Mouse (Mus musculus): Measurements from ENCODE around the gene Abca12. TPM values are rescaled to one million over a fixed set of nuclear protein-coding genes. Genes with fewer than 3 reads are reported as not detected.

The Abca12 gene
- polyA plus RNA-seq, 1 experiment from 2014 or later, result 0.04 TPM

- no peak overlapping the region for H3K4me3 ChIP-seq
- H3K27ac ChIP-seq (replicated peaks), result no peak overlapping the region
- ATAC-seq (ENCODE audit: low FRiP score, low read depth), result no peak
- H3K9ac ChIP-seq (replicated peaks), result no peak overlapping the region
- H3K4me1 ChIP-seq, result peaks cover 7% of the 10 kb centered on the region; the same call in 1 of the 2 replicates
- 88% methylated on average over 6 of the region's 6 CpGs for WGBS
- no peaks in the 10 kb centered on the region for H3K36me3 ChIP-seq
- H3K4me2 ChIP-seq (replicated peaks), result no peak overlapping the region
- H3K9me3 ChIP-seq, result no peaks in the 10 kb centered on the region
- no peaks in the 10 kb centered on the region for H3K27me3 ChIP-seq
Measured at GRCm38 (mm10) chr1:71310614-71311013, 104.1 kb downstream of the Abca12 start.

- no peak overlapping the region for H3K4me3 ChIP-seq
- no peaks in the 10 kb centered on the region for H3K27me3 ChIP-seq
- ATAC-seq (ENCODE audit: low FRiP score, low read depth), result no peak
- H3K36me3 ChIP-seq, result no peaks in the 10 kb centered on the region
- H3K4me1 ChIP-seq, result peaks cover 7% of the 10 kb centered on the region; the same call in 1 of the 2 replicates
- no peak overlapping the region for H3K4me2 ChIP-seq (replicated peaks)
- no peak overlapping the region for H3K9ac ChIP-seq (replicated peaks)
- no peaks in the 10 kb centered on the region for H3K9me3 ChIP-seq
- no peak overlapping the region for H3K27ac ChIP-seq (replicated peaks)
- 65% methylated on average over 2 of the region's 2 CpGs for WGBS
Measured at GRCm38 (mm10) chr1:71307362-71307761, 107.3 kb downstream of the Abca12 start.

- no peak for ATAC-seq (ENCODE audit: low FRiP score, low read depth)
- Histone ChIP-seq H3K9ac (replicated peaks) (no peak overlapping the region), H3K27ac (replicated peaks) (no peak overlapping the region), H3K36me3 (no peaks in the 10 kb centered on the region), H3K4me2 (replicated peaks) (no peak overlapping the region), H3K27me3 (no peaks in the 10 kb centered on the region), H3K4me3 (no peak overlapping the region), H3K4me1 (peaks cover 7% of the 10 kb centered on the region; the same call in 1 of the 2 replicates), H3K9me3 (no peaks in the 10 kb centered on the region)
- 45% methylated on average over 3 of the region's 3 CpGs for WGBS
Measured at GRCm38 (mm10) chr1:71306196-71306595, 108.5 kb downstream of the Abca12 start.

DNA sequence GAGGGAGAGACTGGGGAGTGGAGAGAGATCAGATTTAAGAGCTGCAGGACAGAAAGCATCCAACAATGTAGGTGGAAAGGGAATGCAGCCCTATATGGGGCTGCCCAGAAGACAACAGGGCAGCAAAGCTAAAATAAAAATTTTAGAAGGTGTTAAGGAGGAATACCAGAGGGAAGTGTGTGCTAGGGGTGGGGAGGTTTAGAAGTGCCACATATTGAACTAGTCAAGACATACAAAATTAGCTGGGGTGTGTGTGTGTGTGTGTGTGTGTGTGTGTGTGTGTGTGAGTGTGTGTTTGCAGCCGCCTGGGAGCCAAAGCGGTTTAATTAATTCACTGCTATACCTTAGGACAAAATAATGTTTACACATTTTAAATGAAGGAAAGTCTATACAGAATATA, 110.1 kb downstream of the Abca12 start:
- H3K4me1 ChIP-seq, result peaks cover 7% of the 10 kb centered on the region; the same call in 1 of the 2 replicates
- 85% methylated on average over 2 of the region's 2 CpGs for WGBS
- no peak overlapping the region for H3K4me3 ChIP-seq
- no peaks in the 10 kb centered on the region for H3K9me3 ChIP-seq
- no peaks in the 10 kb centered on the region for H3K27me3 ChIP-seq
- ATAC-seq (ENCODE audit: low FRiP score, low read depth), result no peak
- H3K27ac ChIP-seq (replicated peaks), result no peak overlapping the region
- no peak overlapping the region for H3K4me2 ChIP-seq (replicated peaks)
- H3K36me3 ChIP-seq, result no peaks in the 10 kb centered on the region
- no peak overlapping the region for H3K9ac ChIP-seq (replicated peaks)

DNA sequence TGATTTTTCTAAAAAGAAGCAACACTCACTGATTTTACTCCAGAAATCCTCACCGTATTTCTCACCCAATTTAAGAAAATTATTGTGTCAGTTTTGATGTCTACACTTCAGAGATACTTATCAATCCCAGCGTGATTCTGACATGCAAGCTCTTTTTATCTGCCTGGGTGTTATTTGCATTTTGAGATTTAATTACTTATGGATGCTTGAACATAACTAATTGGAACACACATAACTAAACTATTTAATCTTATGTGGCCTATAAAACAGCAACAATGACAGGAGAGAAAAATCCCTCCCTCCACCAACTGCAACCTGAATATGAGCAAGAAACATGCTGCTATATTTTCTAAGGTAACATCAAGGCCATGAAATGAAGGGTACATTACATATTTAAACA, 117.7 kb downstream of the Abca12 start:
- Histone ChIP-seq H3K4me2 (replicated peaks) (no peak overlapping the region), H3K9me3 (no peaks in the 10 kb centered on the region), H3K27ac (replicated peaks) (no peak overlapping the region), H3K4me3 (no peak overlapping the region), H3K4me1 (0 out of 2 replicates have a peak, but pooled peaks cover under 1% of the 10 kb centered on the region), H3K9ac (replicated peaks) (no peak overlapping the region), H3K27me3 (no peaks in the 10 kb centered on the region), H3K36me3 (no peaks in the 10 kb centered on the region)
- no peak for ATAC-seq (ENCODE audit: low FRiP score, low read depth)
- WGBS, result 76% methylated on average over 2 of the region's 2 CpGs

DNA sequence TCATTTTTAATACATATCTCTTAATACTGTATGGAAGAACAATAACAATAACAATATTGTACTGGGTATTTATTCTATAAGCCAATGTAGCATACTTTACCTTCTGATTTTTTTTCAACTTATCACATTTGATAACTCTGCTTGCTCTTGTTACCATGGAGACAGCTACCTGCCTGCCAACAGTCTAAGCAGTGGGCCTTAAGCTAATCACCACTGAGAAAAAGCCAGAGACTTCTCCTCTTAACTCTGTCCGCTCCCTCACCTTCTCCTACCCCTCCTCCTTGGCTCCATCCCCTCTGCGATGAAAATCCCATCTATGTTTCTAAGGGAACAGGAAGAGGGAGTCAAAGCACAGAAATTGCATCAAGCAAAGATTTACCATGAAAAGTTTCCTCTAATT, 118.1 kb downstream of the Abca12 start:
- Histone ChIP-seq H3K27ac (replicated peaks) (no peak overlapping the region), H3K9me3 (no peaks in the 10 kb centered on the region), H3K9ac (replicated peaks) (no peak overlapping the region), H3K4me1 (0 out of 2 replicates have a peak, but pooled peaks cover 3% of the 10 kb centered on the region), H3K4me3 (no peak overlapping the region), H3K27me3 (no peaks in the 10 kb centered on the region), H3K36me3 (no peaks in the 10 kb centered on the region), H3K4me2 (replicated peaks) (no peak overlapping the region)
- no peak for ATAC-seq (ENCODE audit: low FRiP score, low read depth)
- 73% methylated on average over 2 of the region's 2 CpGs for WGBS

DNA sequence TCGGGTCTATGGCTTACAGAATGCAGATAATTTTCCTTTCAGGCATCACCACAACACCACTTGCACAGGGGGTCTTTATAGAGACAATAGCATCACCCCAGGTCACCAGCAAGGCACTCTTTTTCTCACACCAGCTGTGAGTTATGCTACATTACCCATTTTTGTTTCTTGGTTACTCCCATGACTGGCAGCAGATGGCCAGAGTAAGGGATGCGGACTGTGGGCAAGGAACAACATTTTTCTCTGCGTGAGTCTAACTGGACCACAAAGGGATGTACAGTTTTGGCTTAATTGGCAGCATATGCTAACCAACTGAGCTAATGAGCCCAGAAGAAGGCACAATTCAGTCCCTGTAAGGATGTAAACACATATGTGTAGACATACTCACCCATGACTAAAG, 122.8 kb downstream of the Abca12 start:
- WGBS, result 59% methylated on average over 3 of the region's 3 CpGs
- no peak overlapping the region for H3K9ac ChIP-seq (replicated peaks)
- ATAC-seq (ENCODE audit: low FRiP score, low read depth), result peak; percentile 63; the same call in 1 of the 2 replicates

GRCm38 (mm10) chr1:71289511-71289910, 125.2 kb downstream of the Abca12 start:
- Histone ChIP-seq H3K4me3 (no peak overlapping the region), H3K4me1 (0 out of 2 replicates have a peak, but pooled peaks cover 3% of the 10 kb centered on the region), H3K36me3 (no peaks in the 10 kb centered on the region), H3K9me3 (no peaks in the 10 kb centered on the region), H3K4me2 (replicated peaks) (no peak overlapping the region), H3K27ac (replicated peaks) (no peak overlapping the region), H3K27me3 (no peaks in the 10 kb centered on the region), H3K9ac (replicated peaks) (no peak overlapping the region)
- no peak for ATAC-seq (ENCODE audit: low FRiP score, low read depth)
- 25% methylated on average over 5 of the region's 5 CpGs for WGBS

More for the DNA sequence above, 122.8 kb downstream of the Abca12 start:
- Histone ChIP-seq H3K36me3 (no peaks in the 10 kb centered on the region), H3K27me3 (no peaks in the 10 kb centered on the region), H3K4me3 (no peak overlapping the region), H3K27ac (replicated peaks) (no peak overlapping the region), H3K4me2 (replicated peaks) (no peak overlapping the region), H3K4me1 (0 out of 2 replicates have a peak, but pooled peaks cover 3% of the 10 kb centered on the region), H3K9me3 (no peaks in the 10 kb centered on the region)

DNA sequence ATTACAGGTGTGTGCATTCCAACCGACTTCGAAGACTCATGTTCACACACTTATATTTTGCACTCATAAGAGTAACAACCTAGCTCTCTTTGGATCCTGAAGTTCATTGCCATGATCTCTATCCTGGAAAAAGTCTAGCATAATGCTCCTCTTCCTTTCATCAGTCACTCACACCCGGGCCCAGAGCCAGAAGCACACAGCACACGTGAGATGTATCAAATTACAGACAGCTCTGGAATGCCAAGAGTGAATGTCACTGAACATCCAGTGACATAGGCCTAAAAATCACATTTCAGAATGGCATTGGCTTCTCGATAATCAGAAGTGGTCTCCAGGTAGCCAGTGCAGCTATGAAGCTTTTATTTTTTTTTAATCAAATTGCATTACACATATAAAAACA, 137.8 kb downstream of the Abca12 start:
- Histone ChIP-seq H3K4me2 (replicated peaks) (no peak overlapping the region), H3K4me1 (no peaks in the 10 kb centered on the region), H3K4me3 (no peak overlapping the region), H3K27ac (replicated peaks) (no peak overlapping the region), H3K36me3 (no peaks in the 10 kb centered on the region), H3K9ac (replicated peaks) (no peak overlapping the region), H3K27me3 (no peaks in the 10 kb centered on the region), H3K9me3 (no peaks in the 10 kb centered on the region)
- no peak for ATAC-seq (ENCODE audit: low FRiP score, low read depth)
- WGBS, result 63% methylated on average over 5 of the region's 5 CpGs

- H3K4me2 ChIP-seq (replicated peaks), result no peak overlapping the region
- no peak for ATAC-seq (ENCODE audit: low FRiP score, low read depth)
Measured at GRCm38 (mm10) chr1:71272550-71272949, 142.2 kb downstream of the Abca12 start.

GRCm38 (mm10) chr1:71272077-71272476, 142.6 kb downstream of the Abca12 start:
- H3K4me1 ChIP-seq, result no peaks in the 10 kb centered on the region
- no peak overlapping the region for H3K27ac ChIP-seq (replicated peaks)
- no peak overlapping the region for H3K4me3 ChIP-seq
- no peaks in the 10 kb centered on the region for H3K36me3 ChIP-seq
- 74% methylated on average over 8 of the region's 8 CpGs for WGBS
- no peak overlapping the region for H3K4me2 ChIP-seq (replicated peaks)
- H3K9me3 ChIP-seq, result no peaks in the 10 kb centered on the region
- no peak overlapping the region for H3K9ac ChIP-seq (replicated peaks)
- no peak for ATAC-seq (ENCODE audit: low FRiP score, low read depth)
- no peaks in the 10 kb centered on the region for H3K27me3 ChIP-seq

More at GRCm38 (mm10) chr1:71272550-71272949, 142.2 kb downstream of the Abca12 start:
- Histone ChIP-seq H3K27me3 (no peaks in the 10 kb centered on the region), H3K36me3 (no peaks in the 10 kb centered on the region), H3K27ac (replicated peaks) (no peak overlapping the region), H3K4me3 (no peak overlapping the region), H3K4me1 (no peaks in the 10 kb centered on the region), H3K9ac (replicated peaks) (no peak overlapping the region), H3K9me3 (no peaks in the 10 kb centered on the region)
- 90% methylated on average over 7 of the region's 7 CpGs for WGBS

GRCm38 (mm10) chr1:71270083-71270482, 144.6 kb downstream of the Abca12 start:
- H3K27ac ChIP-seq (replicated peaks), result no peak overlapping the region
- no peak overlapping the region for H3K4me3 ChIP-seq
- 96% methylated on average over 3 of the region's 3 CpGs for WGBS
- H3K36me3 ChIP-seq, result no peaks in the 10 kb centered on the region
- no peaks in the 10 kb centered on the region for H3K4me1 ChIP-seq
- H3K4me2 ChIP-seq (replicated peaks), result no peak overlapping the region
- ATAC-seq (ENCODE audit: low FRiP score, low read depth), result no peak
- no peak overlapping the region for H3K9ac ChIP-seq (replicated peaks)
- no peaks in the 10 kb centered on the region for H3K9me3 ChIP-seq
- no peaks in the 10 kb centered on the region for H3K27me3 ChIP-seq

DNA sequence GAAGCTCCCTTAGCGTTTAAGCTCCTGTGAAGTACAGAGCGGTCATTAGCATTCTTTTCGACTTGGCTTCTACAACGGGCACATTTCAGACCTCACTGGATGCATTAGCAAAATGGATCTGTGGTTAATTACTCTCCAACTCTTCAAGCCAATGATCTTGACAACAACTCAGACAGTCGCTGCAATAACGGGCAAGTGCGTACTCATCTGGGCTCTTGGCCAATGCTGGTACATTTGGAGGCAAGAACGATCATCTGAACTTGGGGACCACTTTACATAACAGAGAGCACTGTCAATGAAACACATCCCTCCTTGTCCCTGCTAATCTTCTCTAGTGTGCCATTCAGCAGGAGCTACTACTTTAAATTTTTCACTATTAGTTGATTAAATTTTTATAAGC, 148.1 kb downstream of the Abca12 start:
- H3K4me3 ChIP-seq, result no peak overlapping the region
- H3K9ac ChIP-seq (replicated peaks), result no peak overlapping the region
- no peaks in the 10 kb centered on the region for H3K4me1 ChIP-seq
- 91% methylated on average over 8 of the region's 8 CpGs for WGBS
- H3K36me3 ChIP-seq, result no peaks in the 10 kb centered on the region
- H3K27ac ChIP-seq (replicated peaks), result no peak overlapping the region
- no peak overlapping the region for H3K4me2 ChIP-seq (replicated peaks)
- H3K9me3 ChIP-seq, result no peaks in the 10 kb centered on the region
- ATAC-seq (ENCODE audit: low FRiP score, low read depth), result no peak
- no peaks in the 10 kb centered on the region for H3K27me3 ChIP-seq

All from midbrain, embryonic 12.5 days (tissue).